Mouse (Mus musculus) small intestine, adult 2 months (tissue): ENCODE data around the gene Kcnk2. TPM values are rescaled to one million over a fixed set of nuclear protein-coding genes. Genes with fewer than 3 reads are reported as not detected.

Source experiments
- H3K27ac ChIP-seq: fragments of 200-500 bp; 2 replicates; pipeline ENCODE4 v1.5.1; 2012; ENCODE audit warnings: low read depth, low read length, control low read depth, inconsistent platforms; ENCODE audit not compliant: insufficient read depth
- H3K27me3 ChIP-seq: fragments of 200-500 bp; 2 replicates; pipeline ENCODE4 v1.6.1; 2012; ENCODE audit warnings: mild to moderate bottlenecking, moderate library complexity, low read length, inconsistent platforms; ENCODE audit not compliant: control insufficient read depth, insufficient read depth
- H3K36me3 ChIP-seq: fragments of 200-500 bp; 2 replicates; pipeline ENCODE4 v1.6.1; 2012; ENCODE audit warnings: mild to moderate bottlenecking, low read length, control low read depth, inconsistent platforms; ENCODE audit not compliant: control insufficient read depth, insufficient read depth
- H3K4me1 ChIP-seq: fragments of 200-500 bp; 2 replicates; pipeline ENCODE4 v1.6.1; 2012; ENCODE audit warnings: low read length, inconsistent platforms, mixed read lengths; ENCODE audit not compliant: control insufficient read depth, insufficient read depth, insufficient read length
- H3K4me3 ChIP-seq: fragments of 200-500 bp; 2 replicates; pipeline ENCODE4 v1.5.1; 2012; ENCODE audit warnings: low read depth, mild to moderate bottlenecking, control low read depth, inconsistent platforms, low read length, moderate library complexity
- CTCF ChIP-seq: fragments of 200-500 bp; IDR thresholded peaks from 2 replicates; pipeline ENCODE4 v1.5.1; 2012; ENCODE audit warnings: low read depth, mild to moderate bottlenecking, control low read depth, inconsistent platforms, low read length, moderate library complexity, mixed read lengths; ENCODE audit not compliant: insufficient replicate concordance, insufficient read length; ENCODE audit errors: extremely low read depth
- POLR2A ChIP-seq: fragments of 200-500 bp; IDR thresholded peaks from 2 replicates; pipeline ENCODE4 v1.6.1; 2012; ENCODE audit warnings: low read depth, mild to moderate bottlenecking, control low read depth, inconsistent platforms, low read length, moderate library complexity
- WGBS: fragments of 180-500 bp; shearing (Covaris S2); methylation state at CpG from one replicate; pipeline ENCODE4 v1.1.7; 2018; 5-methylcytosine and 5-hydroxymethylcytosine counted together
- polyA plus RNA-seq: library from polyadenylated mRNA; depleted of rRNA; stranded (reverse); fragments of >200 nt; gene quantifications from 2 replicates; pipeline ENCODE4 v1.2.3, GENCODE M21; 2012; rRNA removed

Kcnk2 gene
- polyA plus RNA-seq: 0.51 and 1.6 TPM in 2 replicates

DNA sequence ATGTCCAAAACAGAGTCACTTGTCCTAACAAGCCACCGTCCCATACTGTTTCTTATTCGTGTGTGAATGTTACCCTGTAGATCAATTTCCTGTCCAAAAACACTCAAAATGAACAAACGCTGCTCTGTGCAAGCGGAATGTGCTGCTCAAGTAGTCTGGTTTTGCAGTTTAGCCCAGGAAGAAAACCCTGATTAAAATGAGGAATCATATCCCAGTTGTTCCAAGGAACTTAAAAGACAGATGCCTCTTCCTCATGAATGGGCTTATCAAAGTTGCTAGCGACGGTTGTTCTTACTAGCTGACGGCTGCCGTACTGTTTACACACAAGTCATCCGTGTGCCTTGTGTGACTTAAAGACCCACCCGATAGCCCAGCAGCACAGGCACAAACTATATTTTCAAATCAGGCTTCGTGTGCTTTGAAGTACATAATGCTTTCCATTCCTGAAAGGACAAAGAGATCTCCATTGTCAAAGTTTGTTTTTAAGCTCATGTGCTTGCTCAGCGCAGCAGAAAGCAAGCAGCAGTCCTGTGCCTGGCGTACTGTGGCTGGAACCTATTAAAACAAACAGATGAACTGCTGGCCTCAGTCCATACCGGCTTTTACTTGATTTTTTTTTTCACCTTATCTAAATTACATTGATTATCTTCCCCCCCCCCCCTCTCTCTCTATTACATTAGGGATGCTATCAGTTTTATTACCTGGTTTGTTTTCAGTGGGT is at the start of gene Kcnk2:
Gene Kcnk2, minus strand, starts transcription at position 51 of the 721 bp plus-strand sequence.
- no peak within 1 kb of the TSS for H3K27ac ChIP-seq
- 7% methylated on average over 14 of the region's 14 CpGs for WGBS
- H3K36me3 ChIP-seq: no peaks in the 10 kb centered on the region
- no peaks in the 10 kb centered on the region for H3K27me3 ChIP-seq
- H3K4me1 ChIP-seq: peaks cover 3% of the 10 kb centered on the region; the same call in 1 of the 2 replicates
- H3K4me3 ChIP-seq: no peak within 1 kb of the TSS
- TF ChIP-seq POLR2A: no peak
- TF ChIP-seq CTCF: no peak

DNA sequence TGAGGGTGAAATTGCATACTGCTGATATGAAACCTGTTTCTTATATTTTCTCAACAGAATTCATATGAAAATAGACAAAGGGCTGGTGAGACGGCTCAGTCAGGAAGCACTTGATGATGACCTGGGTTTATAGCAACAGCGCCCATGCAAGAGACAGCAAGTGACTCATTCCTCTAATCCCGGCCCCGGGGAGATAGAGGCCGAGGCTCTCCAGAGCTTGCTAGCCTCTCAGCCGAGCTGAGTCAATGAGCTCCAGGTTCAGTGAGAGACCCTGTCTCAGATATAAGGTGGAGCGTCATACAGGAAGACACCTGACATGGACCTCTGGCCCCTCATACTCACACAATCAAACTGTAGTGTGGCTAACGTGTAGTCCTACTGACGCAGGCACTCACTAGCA is 38.7 kb upstream of the Kcnk2 start:
- H3K27ac ChIP-seq: no peak overlapping the region
- no peak overlapping the region for H3K4me3 ChIP-seq
- WGBS: 56% methylated on average over 9 of the region's 9 CpGs
- TF ChIP-seq CTCF (no peak), POLR2A (no peak)
- no peaks in the 10 kb centered on the region for H3K4me1 ChIP-seq
- no peaks in the 10 kb centered on the region for H3K36me3 ChIP-seq
- no peaks in the 10 kb centered on the region for H3K27me3 ChIP-seq

DNA sequence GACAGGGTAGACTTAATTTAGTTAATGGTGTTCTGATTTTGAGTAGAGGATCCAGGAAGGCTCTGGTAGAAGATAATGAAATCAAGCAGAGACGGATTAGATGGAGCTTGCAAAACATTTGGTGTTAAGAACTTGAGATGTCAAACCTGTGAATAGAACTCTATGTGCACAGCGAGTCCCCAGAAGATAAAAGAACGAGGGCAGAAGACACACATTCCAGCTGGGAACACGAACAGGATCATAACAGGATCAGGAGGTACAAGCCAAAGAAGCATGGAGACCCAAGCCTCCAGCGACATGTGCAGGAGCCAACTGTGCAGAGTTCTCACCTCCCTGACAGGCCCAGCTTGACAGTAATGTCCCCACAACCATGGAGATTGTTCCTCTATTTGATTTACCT is 35.1 kb upstream of the Kcnk2 start:
- no peaks in the 10 kb centered on the region for H3K36me3 ChIP-seq
- WGBS: 67% methylated on average over 5 of the region's 5 CpGs
- no peak overlapping the region for H3K27ac ChIP-seq
- TF ChIP-seq POLR2A: no peak
- TF ChIP-seq CTCF: no peak
- no peaks in the 10 kb centered on the region for H3K4me1 ChIP-seq
- H3K4me3 ChIP-seq: no peak overlapping the region
- no peaks in the 10 kb centered on the region for H3K27me3 ChIP-seq

DNA sequence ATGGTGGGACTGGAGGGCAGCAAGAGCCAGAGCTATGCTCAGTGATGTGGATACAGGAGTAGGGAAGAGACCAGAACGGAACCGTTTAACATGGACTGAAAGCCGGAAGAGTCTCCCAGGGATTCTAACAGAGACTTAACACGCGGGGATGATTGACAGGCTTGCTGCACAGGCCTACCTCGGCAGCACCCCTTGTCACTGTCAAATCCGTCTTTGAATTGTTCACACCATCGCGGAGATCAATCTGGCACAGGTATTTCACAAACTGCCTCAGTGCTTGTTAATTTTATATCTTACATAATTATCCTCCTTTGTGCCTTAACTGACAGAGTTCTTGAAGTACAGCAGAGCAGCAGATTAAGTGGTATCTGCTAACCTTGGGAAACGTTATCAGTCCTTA is 33.4 kb upstream of the Kcnk2 start:
- Histone ChIP-seq H3K27ac (no peak overlapping the region), H3K4me1 (no peaks in the 10 kb centered on the region), H3K4me3 (no peak overlapping the region), H3K36me3 (no peaks in the 10 kb centered on the region), H3K27me3 (no peaks in the 10 kb centered on the region)
- TF ChIP-seq CTCF: no peak
- TF ChIP-seq POLR2A: no peak
- WGBS: 82% methylated on average over 10 of the region's 10 CpGs

DNA sequence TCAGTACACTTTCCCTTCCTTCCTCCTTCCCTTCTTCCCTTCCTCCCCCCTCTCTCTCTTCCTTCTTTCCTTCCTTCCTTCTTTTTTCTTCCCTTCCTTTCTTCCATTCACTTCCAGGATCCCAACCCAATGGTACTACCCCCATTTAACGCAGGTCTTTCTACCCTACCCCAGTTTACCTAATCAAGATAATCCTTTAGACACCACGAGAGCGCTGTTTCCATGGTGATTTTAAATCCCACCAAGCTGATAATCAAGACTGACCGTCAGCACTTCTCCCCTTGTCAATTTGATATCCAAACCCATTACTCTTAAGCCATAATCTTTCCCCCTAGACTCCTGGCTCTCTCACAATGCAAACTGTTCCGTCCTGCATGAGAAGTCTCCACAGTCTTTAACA is 29.4 kb upstream of the Kcnk2 start:
- H3K27ac ChIP-seq: no peak overlapping the region
- 38% methylated on average over 5 of the region's 5 CpGs for WGBS
- TF ChIP-seq POLR2A (no peak), CTCF (no peak)
- H3K4me1 ChIP-seq: no peaks in the 10 kb centered on the region
- H3K4me3 ChIP-seq: no peak overlapping the region
- H3K27me3 ChIP-seq: no peaks in the 10 kb centered on the region
- H3K36me3 ChIP-seq: no peaks in the 10 kb centered on the region

DNA sequence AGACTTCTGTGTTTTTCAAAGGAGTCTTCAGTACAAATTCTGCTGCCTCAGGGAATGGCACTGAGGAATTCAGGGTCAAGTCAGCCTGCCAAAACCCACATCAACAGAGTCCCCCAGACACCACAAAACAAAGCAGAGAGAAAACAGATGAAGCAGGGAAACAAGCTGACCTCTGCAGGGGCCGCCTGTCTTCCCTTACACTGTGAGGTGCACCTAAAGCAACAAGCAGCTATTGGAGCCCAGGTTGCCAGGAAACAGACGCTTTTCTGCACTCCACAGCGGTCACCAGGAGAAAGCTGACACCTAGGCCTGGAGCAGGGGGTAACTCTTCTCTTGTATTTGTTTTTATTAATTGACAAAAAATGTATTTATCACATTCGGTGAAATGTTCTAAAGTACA is 28.5 kb upstream of the Kcnk2 start:
- TF ChIP-seq POLR2A: no peak
- no peak for TF ChIP-seq CTCF
- Histone ChIP-seq H3K36me3 (no peaks in the 10 kb centered on the region), H3K4me3 (no peak overlapping the region), H3K27me3 (no peaks in the 10 kb centered on the region), H3K27ac (no peak overlapping the region), H3K4me1 (no peaks in the 10 kb centered on the region)
- 41% methylated on average over 4 of the region's 4 CpGs for WGBS

DNA sequence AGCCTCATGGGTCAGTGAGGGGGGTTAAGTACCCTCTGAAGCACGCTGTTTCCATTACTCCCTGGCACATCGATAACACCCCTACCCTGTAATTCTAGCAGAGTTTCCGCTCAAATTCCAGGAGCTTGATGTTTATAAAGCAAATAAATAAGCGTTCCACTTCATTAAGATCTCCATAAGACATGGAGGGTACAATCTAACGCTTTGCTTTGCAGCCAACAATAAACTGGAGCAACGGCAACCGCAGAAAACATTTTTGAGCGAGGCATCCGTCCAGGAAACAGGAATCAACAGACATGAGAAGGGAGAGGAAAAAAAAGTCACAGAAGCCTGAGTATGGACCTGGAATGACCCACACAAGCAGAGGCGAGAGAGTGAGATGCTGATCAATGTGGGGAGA is 27.5 kb upstream of the Kcnk2 start:
- Histone ChIP-seq H3K36me3 (no peaks in the 10 kb centered on the region), H3K4me3 (no peak overlapping the region), H3K4me1 (no peaks in the 10 kb centered on the region), H3K27ac (no peak overlapping the region), H3K27me3 (no peaks in the 10 kb centered on the region)
- TF ChIP-seq POLR2A (no peak), CTCF (no peak)
- 72% methylated on average over 10 of the region's 10 CpGs for WGBS
